In the genomic region with DNA sequence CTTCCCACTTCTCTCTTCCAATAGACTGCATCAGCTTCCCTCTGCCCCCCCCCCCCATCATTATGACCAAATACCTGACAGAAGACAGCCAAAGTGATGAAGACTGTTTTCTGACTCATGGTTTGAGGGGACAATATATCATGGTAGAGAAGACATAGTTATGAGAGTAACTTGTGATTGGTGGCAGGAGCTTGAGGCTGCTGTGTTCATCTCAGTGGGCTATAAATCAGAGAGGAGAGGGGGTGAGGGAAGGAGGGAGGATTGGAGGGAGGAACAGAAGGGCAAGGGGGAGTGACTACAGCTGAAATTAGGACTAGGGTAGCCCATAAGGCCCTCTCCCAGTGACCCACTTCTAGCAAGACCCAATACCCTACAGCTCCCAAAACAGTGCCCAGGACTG, we compare ENCODE assay signal across 11 mouse cellular contexts.
"Had no signal": no experiment of that assay in that cellular context is flagged by ENCODE, and none has a peak within 500 bp of the region (broad histone marks: within the 10 kb centered on the region; RNA-seq: fewer than 3 reads in every experiment).

No protein-coding gene starts in this region.

- H3K36me3 ChIP-seq: intestine, embryonic 15.5 days; limb, embryonic 13.5 days; neural tube, embryonic 13.5 days had no signal

- DNase-seq: kidney, adult 2 months; kidney, postnatal 4 days; lung, adult 18-20 months; right cerebral cortex, postnatal 14 days; thymus, postnatal 36 days had no signal

- H3K4me2 ChIP-seq: intestine, embryonic 15.5 days; limb, embryonic 13.5 days; midbrain, embryonic 11.5 days; neural tube, embryonic 13.5 days had no signal

- H3K9ac ChIP-seq: intestine, embryonic 15.5 days; limb, embryonic 13.5 days; liver, embryonic 14.5 days; neural tube, embryonic 13.5 days had no signal

- H3K9me3 ChIP-seq: intestine, embryonic 15.5 days; limb, embryonic 13.5 days; neural tube, embryonic 13.5 days had no signal

- H3K27me3 ChIP-seq: intestine, embryonic 15.5 days; limb, embryonic 13.5 days; neural tube, embryonic 13.5 days had no signal

- ATAC-seq: intestine, embryonic 15.5 days had no signal

- H3K27ac ChIP-seq: intestine, embryonic 15.5 days; layer of hippocampus, adult 2 months; limb, embryonic 13.5 days; liver, embryonic 14.5 days; neural tube, embryonic 13.5 days had no signal

- H3K4me3 ChIP-seq: intestine, embryonic 15.5 days; layer of hippocampus, adult 2 months; limb, embryonic 13.5 days; neural tube, embryonic 13.5 days had no signal
